Mouse (Mus musculus) midbrain, embryonic 16.5 days (tissue): ENCODE measurements around the gene Stab2. TPM values are rescaled to one million over a fixed set of nuclear protein-coding genes. Genes with fewer than 3 reads are reported as not detected.

ENCODE experiments used
- ATAC-seq: fragments of 200-750 bp; cut with Nextera tagmentation; 2 replicates; pipeline ENCODE4 v1.8.0; 2017; ENCODE audit warnings: moderate TSS enrichment
- H3K27ac ChIP-seq: fragments of 300-500 bp; sonication (generic); 2 replicates; pipeline ENCODE4 v1.5.1; 2014; ENCODE audit warnings: mild to moderate bottlenecking, low read length, mixed read lengths
- H3K27me3 ChIP-seq: fragments of 300-500 bp; sonication (generic); 2 replicates; pipeline ENCODE4 v1.6.1; 2014; ENCODE audit warnings: low read depth, low read length, mixed read lengths; ENCODE audit not compliant: control insufficient read depth, insufficient read depth
- H3K36me3 ChIP-seq: fragments of 300-500 bp; sonication (generic); 2 replicates; pipeline ENCODE4 v1.6.1; 2014; ENCODE audit warnings: mild to moderate bottlenecking, low read length, moderate library complexity, mixed read lengths; ENCODE audit not compliant: control insufficient read depth, insufficient read depth
- H3K4me1 ChIP-seq: fragments of 300-500 bp; sonication (generic); 2 replicates; pipeline ENCODE4 v1.6.1; 2014; ENCODE audit warnings: mild to moderate bottlenecking, low read length, mixed read lengths; ENCODE audit not compliant: control insufficient read depth, insufficient read depth
- H3K4me2 ChIP-seq: fragments of 300-500 bp; sonication (generic); 2 replicates; pipeline ENCODE4 v1.6.1; 2014; ENCODE audit warnings: mild to moderate bottlenecking, low read length, mixed read lengths
- H3K4me3 ChIP-seq: fragments of 300-500 bp; sonication (generic); 2 replicates; pipeline ENCODE4 v1.5.1; 2014; ENCODE audit warnings: low read depth, mild to moderate bottlenecking, low read length, moderate library complexity, mixed read lengths
- H3K9ac ChIP-seq: fragments of 300-500 bp; sonication (generic); 2 replicates; pipeline ENCODE4 v1.6.1; 2014; ENCODE audit warnings: low read depth, low read length, mixed read lengths
- H3K9me3 ChIP-seq: fragments of 300-500 bp; sonication (generic); replicated peaks from 2 replicates; pipeline ENCODE4 v1.6.1; 2014; ENCODE audit warnings: mild to moderate bottlenecking, low read length, mixed read lengths; ENCODE audit not compliant: control insufficient read depth, poor library complexity, severe bottlenecking
- WGBS: fragments of 180-500 bp; shearing (Covaris S2); extraction: QIAGEN DNeasy Blood & Tissue Kit; methylation state at CpG from one replicate; pipeline ENCODE4 v1.1.7; 2014; 5-methylcytosine and 5-hydroxymethylcytosine counted together
- polyA plus RNA-seq: library from polyadenylated mRNA; unstranded; fragments of >200 nt; fragmentation: Nextera tagmentation; extraction: Ambion mirVana; gene quantifications from 2 replicates; pipeline ENCODE4 v1.2.1, GENCODE M21; 2015

Gene Stab2
- polyA plus RNA-seq, 1 experiment from 2014 or later = 0.03 TPM

DNA sequence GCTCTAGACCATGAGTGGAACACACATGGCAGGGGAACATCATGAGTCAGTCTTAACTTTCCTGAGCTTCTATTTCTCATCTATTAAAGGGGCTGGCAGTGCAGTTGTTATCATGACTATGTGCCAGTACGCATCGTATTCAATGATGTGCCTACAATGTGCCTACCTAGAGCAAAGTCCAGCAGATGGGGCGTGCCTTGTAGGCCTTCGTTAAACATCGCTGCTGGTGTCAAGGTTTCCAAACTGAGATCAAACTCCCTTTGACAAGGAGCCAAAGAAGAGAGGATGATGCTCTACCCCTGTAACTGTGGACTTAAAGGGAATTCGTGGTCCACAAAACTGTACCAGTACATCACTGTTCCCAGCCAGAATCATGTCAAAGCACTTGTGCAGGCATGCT lies 145.3 kb downstream of the Stab2 start:
- no peak overlapping the region for H3K4me2 ChIP-seq
- no peak overlapping the region for H3K4me3 ChIP-seq
- no peak for ATAC-seq
- no peaks in the 10 kb centered on the region for H3K4me1 ChIP-seq
- H3K27ac ChIP-seq = no peak overlapping the region
- 94% methylated on average over 6 of the region's 6 CpGs for WGBS
- H3K36me3 ChIP-seq = no peaks in the 10 kb centered on the region
- H3K9ac ChIP-seq = no peak overlapping the region
- no peaks in the 10 kb centered on the region for H3K9me3 ChIP-seq
- no peaks in the 10 kb centered on the region for H3K27me3 ChIP-seq

- H3K4me1 ChIP-seq = no peaks in the 10 kb centered on the region
- H3K9me3 ChIP-seq = no peaks in the 10 kb centered on the region
- no peaks in the 10 kb centered on the region for H3K27me3 ChIP-seq
- no peak for ATAC-seq
- no peak overlapping the region for H3K4me2 ChIP-seq
- no peak overlapping the region for H3K27ac ChIP-seq
- WGBS = 76% methylated on average over 4 of the region's 4 CpGs
- H3K4me3 ChIP-seq = no peak overlapping the region
- no peaks in the 10 kb centered on the region for H3K36me3 ChIP-seq
- no peak overlapping the region for H3K9ac ChIP-seq
Observed at GRCm38 (mm10) chr10:86860396-86860795, 147.4 kb downstream of the Stab2 start.

GRCm38 (mm10) chr10:86853433-86853832 lies 154.4 kb downstream of the Stab2 start:
- Histone ChIP-seq H3K27me3 (no peaks in the 10 kb centered on the region), H3K4me1 (no peaks in the 10 kb centered on the region), H3K4me2 (no peak overlapping the region), H3K27ac (no peak overlapping the region), H3K36me3 (no peaks in the 10 kb centered on the region), H3K9ac (no peak overlapping the region), H3K4me3 (no peak overlapping the region), H3K9me3 (no peaks in the 10 kb centered on the region)
- 91% methylated on average over 3 of the region's 3 CpGs for WGBS
- no peak for ATAC-seq

DNA sequence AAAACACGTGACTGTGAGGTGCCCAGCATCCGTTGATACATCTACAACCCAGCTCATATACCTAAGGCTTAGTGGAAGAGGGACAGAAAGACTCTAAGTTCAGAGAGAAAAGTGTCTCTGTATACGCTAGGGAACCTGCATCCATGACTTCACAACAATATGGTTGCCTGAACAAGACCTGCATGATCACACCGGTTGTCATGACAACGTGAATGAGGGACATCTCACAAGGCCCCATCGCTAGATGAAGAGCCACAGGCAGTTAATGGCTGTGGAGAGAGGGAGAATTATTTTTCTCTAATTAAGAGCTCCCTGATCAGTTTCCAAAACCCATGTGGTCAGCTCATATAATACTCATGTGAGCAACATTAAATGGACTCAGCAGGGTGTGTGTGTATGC lies 155.7 kb downstream of the Stab2 start:
- Histone ChIP-seq H3K36me3 (no peaks in the 10 kb centered on the region), H3K27ac (no peak overlapping the region), H3K9ac (no peak overlapping the region), H3K4me3 (no peak overlapping the region), H3K4me1 (no peaks in the 10 kb centered on the region), H3K4me2 (no peak overlapping the region), H3K9me3 (no peaks in the 10 kb centered on the region), H3K27me3 (no peaks in the 10 kb centered on the region)
- peak; percentile 14 for ATAC-seq
- 75% methylated on average over 6 of the region's 6 CpGs for WGBS

DNA sequence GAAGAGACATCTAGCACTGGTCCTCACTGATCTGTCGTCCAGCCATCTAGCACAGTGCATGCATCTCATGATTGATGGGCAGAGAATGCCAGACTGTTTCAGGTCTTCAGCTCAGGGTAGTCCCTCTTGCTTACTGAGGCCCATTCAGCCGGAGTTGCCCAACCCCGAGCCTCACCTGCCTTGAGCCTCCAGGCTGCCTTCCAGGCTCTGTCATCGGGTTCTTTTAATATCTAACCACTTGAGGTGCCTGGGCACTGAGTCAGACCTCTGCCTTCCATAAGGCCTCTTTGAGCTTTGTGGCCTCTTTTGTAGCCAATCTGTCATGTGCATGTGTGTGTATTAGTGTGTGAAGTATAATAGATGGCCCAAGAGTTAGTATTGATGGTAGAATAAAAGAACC lies 158.3 kb downstream of the Stab2 start:
- H3K4me1 ChIP-seq = no peaks in the 10 kb centered on the region
- 87% methylated on average over 4 of the region's 4 CpGs for WGBS
- H3K27ac ChIP-seq = no peak overlapping the region
- no peak overlapping the region for H3K9ac ChIP-seq
- no peaks in the 10 kb centered on the region for H3K27me3 ChIP-seq
- ATAC-seq = no peak
- no peak overlapping the region for H3K4me2 ChIP-seq
- no peaks in the 10 kb centered on the region for H3K9me3 ChIP-seq
- no peak overlapping the region for H3K4me3 ChIP-seq
- no peaks in the 10 kb centered on the region for H3K36me3 ChIP-seq

DNA sequence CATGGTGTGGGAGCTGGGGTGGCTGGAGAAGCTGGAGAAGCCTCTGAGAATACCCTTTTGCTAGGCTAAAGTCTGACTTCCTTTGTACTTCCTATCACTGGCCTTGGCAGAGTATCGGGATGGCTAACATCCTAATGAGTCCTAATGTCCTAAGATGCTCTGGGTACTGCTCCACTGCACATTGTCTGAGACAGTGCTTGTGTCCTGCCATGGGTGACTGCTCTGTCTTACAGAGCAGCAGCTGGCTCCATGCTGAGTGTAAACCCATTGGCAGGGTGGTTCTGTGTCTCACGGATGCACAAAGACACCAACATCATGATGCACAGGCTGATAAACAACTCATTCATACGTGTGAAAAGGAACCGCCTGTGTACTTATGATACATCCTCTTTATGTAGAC lies 158.7 kb downstream of the Stab2 start:
- no peaks in the 10 kb centered on the region for H3K36me3 ChIP-seq
- no peak overlapping the region for H3K4me3 ChIP-seq
- H3K4me1 ChIP-seq = no peaks in the 10 kb centered on the region
- no peak overlapping the region for H3K4me2 ChIP-seq
- H3K9ac ChIP-seq = no peak overlapping the region
- WGBS = 80% methylated on average over 4 of the region's 4 CpGs
- no peaks in the 10 kb centered on the region for H3K9me3 ChIP-seq
- ATAC-seq = no peak
- no peaks in the 10 kb centered on the region for H3K27me3 ChIP-seq
- no peak overlapping the region for H3K27ac ChIP-seq

GRCm38 (mm10) chr10:86846926-86847467 lies 160.8 kb downstream of the Stab2 start:
- Histone ChIP-seq H3K9me3 (no peaks in the 10 kb centered on the region), H3K36me3 (no peaks in the 10 kb centered on the region), H3K4me1 (no peaks in the 10 kb centered on the region), H3K4me2 (no peak overlapping the region), H3K27me3 (no peaks in the 10 kb centered on the region), H3K4me3 (no peak overlapping the region), H3K27ac (no peak overlapping the region), H3K9ac (no peak overlapping the region)
- WGBS = 87% methylated on average over 9 of the region's 9 CpGs
- peak; percentile 51; the same call in 1 of the 2 replicates for ATAC-seq

DNA sequence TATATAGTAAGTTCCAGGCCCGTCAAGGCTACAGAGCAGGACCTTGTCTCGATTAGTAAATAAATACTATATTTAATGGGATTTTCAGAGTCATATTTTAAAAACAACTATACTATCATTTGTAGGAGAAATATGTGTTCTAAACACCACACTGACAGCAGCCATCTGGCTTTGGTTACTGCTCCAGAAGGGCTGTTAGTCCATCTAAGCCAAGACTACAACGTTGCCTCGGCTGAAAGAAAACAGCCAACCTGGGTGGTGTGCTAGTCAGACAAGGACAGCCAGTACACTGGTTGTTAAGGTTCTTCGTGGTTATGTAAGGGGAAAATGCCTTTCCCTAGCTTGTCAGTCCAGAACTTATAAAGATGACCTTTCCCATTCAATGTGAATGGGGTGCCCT lies 165.2 kb downstream of the Stab2 start:
- H3K9ac ChIP-seq = no peak overlapping the region
- no peaks in the 10 kb centered on the region for H3K4me1 ChIP-seq
- no peaks in the 10 kb centered on the region for H3K27me3 ChIP-seq
- no peak overlapping the region for H3K4me2 ChIP-seq
- no peaks in the 10 kb centered on the region for H3K36me3 ChIP-seq
- H3K9me3 ChIP-seq = no peaks in the 10 kb centered on the region
- no peak overlapping the region for H3K4me3 ChIP-seq
- ATAC-seq = no peak
- H3K27ac ChIP-seq = no peak overlapping the region
- WGBS = 93% methylated on average over 5 of the region's 5 CpGs

DNA sequence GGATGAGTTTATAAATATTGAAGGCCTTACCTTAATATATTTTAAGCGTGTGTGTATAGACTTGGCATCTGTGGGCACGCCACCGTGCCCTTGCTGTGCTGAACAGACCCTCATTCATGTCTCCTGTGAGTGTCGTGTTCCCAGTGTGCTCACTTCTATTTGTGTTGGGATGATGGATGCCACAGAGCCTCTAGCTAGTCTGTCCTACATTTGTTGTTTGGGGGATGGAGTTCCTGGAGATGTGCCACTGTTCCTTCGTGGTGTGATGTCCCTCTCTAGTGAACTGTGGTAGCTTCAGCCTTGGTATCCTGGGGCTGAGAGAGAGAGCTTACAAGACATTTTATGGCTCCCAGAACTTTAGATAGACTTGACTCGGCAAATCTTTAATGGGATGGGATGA lies 169.0 kb downstream of the Stab2 start:
- no peak overlapping the region for H3K4me2 ChIP-seq

More for the DNA sequence above, 169.0 kb downstream of the Stab2 start:
- H3K36me3 ChIP-seq = peaks cover 3% of the 10 kb centered on the region; the same call in 1 of the 2 replicates
- no peak overlapping the region for H3K27ac ChIP-seq
- no peaks in the 10 kb centered on the region for H3K9me3 ChIP-seq
- H3K9ac ChIP-seq = no peak overlapping the region
- no peak for ATAC-seq
- 90% methylated on average over 6 of the region's 6 CpGs for WGBS
- H3K4me3 ChIP-seq = no peak overlapping the region
- H3K27me3 ChIP-seq = no peaks in the 10 kb centered on the region
- no peaks in the 10 kb centered on the region for H3K4me1 ChIP-seq
